Mouse (Mus musculus): ENCODE data around the gene Lce1f. TPM values are rescaled to one million over a fixed set of nuclear protein-coding genes. Genes with fewer than 3 reads are reported as not detected.
"Not testable (repeated sequence)": the region's sequence is repeated elsewhere in the genome, so short reads cannot be mapped to it uniquely, and the experiment has no call there.

Gene Lce1f
- polyA plus RNA-seq (2016; fragmentation: Nextera tagmentation; extraction: Ambion mirVana), result not detected in 2 replicates

DNA sequence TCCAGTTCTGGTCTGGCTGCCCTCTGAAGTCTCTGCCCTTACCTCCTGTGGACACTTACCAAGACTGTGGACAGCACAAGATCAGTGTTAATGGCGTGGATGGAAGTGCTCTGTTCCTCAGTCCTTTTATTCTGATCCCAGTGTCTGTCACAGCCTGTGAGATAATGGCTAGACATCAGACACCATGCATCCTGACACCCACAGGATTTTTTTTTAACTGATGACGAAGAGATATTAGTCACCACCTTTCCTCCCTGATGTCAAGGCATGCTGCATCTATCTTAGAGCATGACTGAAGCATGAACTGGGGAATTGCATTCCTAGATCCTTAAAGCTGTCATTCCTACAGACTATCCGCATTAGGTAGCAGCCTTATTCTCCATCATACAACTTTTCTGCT is at the start of gene Lce1f:
Lce1f (minus strand) TSS at position 101 of the 400 bp plus-strand sequence.
- Histone ChIP-seq H3K4me1 (no peaks in the 10 kb centered on the region), H3K27me3 (replicated peaks; ENCODE audit: low read depth, poor library complexity, severe bottlenecking) (no peaks in the 10 kb centered on the region), H3K27ac (replicated peaks) (no peak within 1 kb of the TSS), H3K36me3 (replicated peaks) (no peaks in the 10 kb centered on the region), H3K9me3 (no peaks in the 10 kb centered on the region), H3K4me3 (no peak within 1 kb of the TSS)
- 83% methylated on average over 3 of the region's 3 CpGs for WGBS
- DNase-seq (ENCODE audit: low spot score), result no peak

GRCm38 (mm10) chr3:92764965-92765364 is 44.8 kb upstream of the Lce1f start, which contains the start of gene Lce1h:
TSS of gene Lce1h (minus strand) at chr3:92765065.
- Histone ChIP-seq H3K36me3 (replicated peaks) (no peaks in the 10 kb centered on the region), H3K4me3 (no peak within 1 kb of the TSS), H3K4me1 (no peaks in the 10 kb centered on the region), H3K27me3 (replicated peaks; ENCODE audit: low read depth, poor library complexity, severe bottlenecking) (no peaks in the 10 kb centered on the region), H3K27ac (replicated peaks) (no peak within 1 kb of the TSS), H3K9me3 (no peaks in the 10 kb centered on the region)
- 95% methylated on average over 1 of the region's 1 CpGs for WGBS
- no peak for DNase-seq (ENCODE audit: low spot score)

DNA sequence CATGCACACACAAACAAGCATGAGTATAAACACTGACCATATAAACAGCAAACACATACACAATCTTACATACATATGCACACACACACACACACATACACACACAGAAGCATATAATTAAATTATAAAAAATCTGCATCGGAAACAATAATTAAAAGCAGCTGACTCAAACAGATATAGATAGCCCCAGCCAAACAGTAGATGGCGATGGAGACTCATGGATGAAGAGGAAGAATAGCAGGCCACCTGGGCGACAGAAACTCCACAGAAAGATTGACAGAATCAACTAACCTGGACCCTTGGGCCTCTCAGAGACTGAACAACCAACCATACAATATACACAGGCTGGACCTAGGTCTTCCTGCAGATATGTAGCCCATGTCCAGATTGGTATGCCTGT is 33.0 kb upstream of the Lce1f start:
- Histone ChIP-seq H3K27ac (replicated peaks) (no peak overlapping the region), H3K27me3 (replicated peaks; ENCODE audit: low read depth, poor library complexity, severe bottlenecking) (no peaks in the 10 kb centered on the region), H3K4me1 (no peaks in the 10 kb centered on the region), H3K9me3 (no peaks in the 10 kb centered on the region), H3K36me3 (replicated peaks) (no peaks in the 10 kb centered on the region), H3K4me3 (no peak overlapping the region)
- 42% methylated on average over 3 of the region's 3 CpGs for WGBS
- no peak for DNase-seq (ENCODE audit: low spot score)

GRCm38 (mm10) chr3:92752238-92752637 is 32.1 kb upstream of the Lce1f start, which contains the start of gene Lce1g:
TSS of gene Lce1g (minus strand) at chr3:92752338.
- Histone ChIP-seq H3K4me3 (no peak within 1 kb of the TSS), H3K4me1 (no peaks in the 10 kb centered on the region), H3K9me3 (no peaks in the 10 kb centered on the region), H3K27me3 (replicated peaks; ENCODE audit: low read depth, poor library complexity, severe bottlenecking) (no peaks in the 10 kb centered on the region), H3K27ac (replicated peaks) (no peak within 1 kb of the TSS), H3K36me3 (replicated peaks) (no peaks in the 10 kb centered on the region)
- WGBS, result 87% methylated on average over 1 of the region's 1 CpGs
- no peak for DNase-seq (ENCODE audit: low spot score)

DNA sequence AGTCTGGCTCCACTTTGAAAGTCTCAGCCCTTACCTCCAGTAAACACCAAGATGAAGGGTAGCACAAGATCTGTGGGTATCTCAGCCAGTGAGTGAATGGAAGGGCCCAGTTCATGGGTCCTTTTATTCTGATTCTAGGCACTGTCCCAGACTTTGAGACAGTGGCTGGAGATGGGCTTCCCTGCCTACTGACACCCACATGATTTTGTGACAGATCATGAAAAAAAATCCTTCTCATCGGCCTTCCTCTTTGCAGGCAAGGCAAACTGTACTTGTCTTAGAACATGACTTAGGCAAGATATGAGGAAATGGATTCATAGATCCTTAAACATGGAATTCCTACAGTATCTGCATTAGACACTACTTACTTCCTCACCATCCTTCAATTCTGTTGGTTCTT is 18.8 kb upstream of the Lce1f start, which contains the start of gene Gm38119:
Gm38119 (minus strand) TSS at position 101 of the 400 bp plus-strand sequence.
- Histone ChIP-seq H3K4me3 (no peak within 1 kb of the TSS), H3K9me3 (no peaks in the 10 kb centered on the region), H3K27me3 (replicated peaks; ENCODE audit: low read depth, poor library complexity, severe bottlenecking) (no peaks in the 10 kb centered on the region), H3K36me3 (replicated peaks) (no peaks in the 10 kb centered on the region), H3K27ac (replicated peaks) (no peak within 1 kb of the TSS), H3K4me1 (no peaks in the 10 kb centered on the region)
- DNase-seq (ENCODE audit: low spot score), result no peak
- 86% methylated on average over 1 of the region's 1 CpGs for WGBS

GRCm38 (mm10) chr3:92722631-92723030 is 2.5 kb upstream of the Lce1f start:
- 88% methylated on average over 5 of the region's 5 CpGs for WGBS
- H3K27ac ChIP-seq (replicated peaks), result no peak overlapping the region
- no peaks in the 10 kb centered on the region for H3K36me3 ChIP-seq (replicated peaks)
- no peaks in the 10 kb centered on the region for H3K27me3 ChIP-seq (replicated peaks; ENCODE audit: low read depth, poor library complexity, severe bottlenecking)
- no peak for DNase-seq (ENCODE audit: low spot score)
- H3K4me3 ChIP-seq, result no peak overlapping the region
- no peaks in the 10 kb centered on the region for H3K9me3 ChIP-seq
- H3K4me1 ChIP-seq, result no peaks in the 10 kb centered on the region

GRCm38 (mm10) chr3:92715122-92715521 is 5.0 kb downstream of the Lce1f start:
- Histone ChIP-seq H3K27me3 (replicated peaks; ENCODE audit: low read depth, poor library complexity, severe bottlenecking) (no peaks in the 10 kb centered on the region), H3K27ac (replicated peaks) (no peak overlapping the region), H3K4me3 (no peak overlapping the region), H3K9me3 (no peaks in the 10 kb centered on the region), H3K36me3 (replicated peaks) (no peaks in the 10 kb centered on the region), H3K4me1 (no peaks in the 10 kb centered on the region)
- no peak for DNase-seq (ENCODE audit: low spot score)

- H3K4me1 ChIP-seq, result no peaks in the 10 kb centered on the region
- H3K27me3 ChIP-seq (replicated peaks; ENCODE audit: low read depth, poor library complexity, severe bottlenecking), result no peaks in the 10 kb centered on the region
- DNase-seq (ENCODE audit: low spot score), result no peak
- WGBS, result 91% methylated on average over 2 of the region's 2 CpGs
- no peaks in the 10 kb centered on the region for H3K36me3 ChIP-seq (replicated peaks)
- no peak within 1 kb of the TSS for H3K27ac ChIP-seq (replicated peaks)
- no peak within 1 kb of the TSS for H3K4me3 ChIP-seq
- no peaks in the 10 kb centered on the region for H3K9me3 ChIP-seq
Observed at GRCm38 (mm10) chr3:92708974-92709373, 11.2 kb downstream of the Lce1f start, which contains the start of gene Lce1e. TSS of gene Lce1e (minus strand) at chr3:92709074.

- 10% methylated on average over 1 of the region's 1 CpGs for WGBS
- Histone ChIP-seq H3K9me3 (no peaks in the 10 kb centered on the region), H3K36me3 (replicated peaks) (no peaks in the 10 kb centered on the region), H3K4me3 (no peak overlapping the region), H3K4me1 (no peaks in the 10 kb centered on the region), H3K27ac (replicated peaks) (no peak overlapping the region), H3K27me3 (replicated peaks; ENCODE audit: low read depth, poor library complexity, severe bottlenecking) (no peaks in the 10 kb centered on the region)
- no peak for DNase-seq (ENCODE audit: low spot score)
Observed at GRCm38 (mm10) chr3:92694613-92695012, 25.5 kb downstream of the Lce1f start.

DNA sequence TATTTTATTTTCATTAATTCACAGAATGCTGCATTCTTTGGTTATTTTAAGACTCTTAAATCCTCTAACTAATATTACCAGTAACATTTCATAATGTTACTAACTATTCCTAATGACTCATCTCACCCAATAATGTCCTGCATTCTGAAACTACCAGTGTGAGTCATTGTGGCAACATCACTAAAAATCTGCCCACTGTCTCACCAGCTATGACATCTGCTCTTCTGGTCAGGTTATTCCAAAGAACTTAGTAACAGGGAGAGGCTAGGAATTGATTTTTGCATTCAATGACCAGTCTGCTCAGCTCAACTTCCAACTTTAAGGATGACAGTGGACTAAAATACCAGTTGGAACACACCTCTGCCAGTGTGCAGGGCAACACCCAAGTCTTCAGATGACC is 28.5 kb downstream of the Lce1f start:
- Histone ChIP-seq H3K27ac (replicated peaks) (no peak overlapping the region), H3K4me1 (no peaks in the 10 kb centered on the region), H3K27me3 (replicated peaks; ENCODE audit: low read depth, poor library complexity, severe bottlenecking) (no peaks in the 10 kb centered on the region), H3K9me3 (no peaks in the 10 kb centered on the region), H3K4me3 (no peak overlapping the region), H3K36me3 (replicated peaks) (no peaks in the 10 kb centered on the region)
- DNase-seq (ENCODE audit: low spot score), result no peak

DNA sequence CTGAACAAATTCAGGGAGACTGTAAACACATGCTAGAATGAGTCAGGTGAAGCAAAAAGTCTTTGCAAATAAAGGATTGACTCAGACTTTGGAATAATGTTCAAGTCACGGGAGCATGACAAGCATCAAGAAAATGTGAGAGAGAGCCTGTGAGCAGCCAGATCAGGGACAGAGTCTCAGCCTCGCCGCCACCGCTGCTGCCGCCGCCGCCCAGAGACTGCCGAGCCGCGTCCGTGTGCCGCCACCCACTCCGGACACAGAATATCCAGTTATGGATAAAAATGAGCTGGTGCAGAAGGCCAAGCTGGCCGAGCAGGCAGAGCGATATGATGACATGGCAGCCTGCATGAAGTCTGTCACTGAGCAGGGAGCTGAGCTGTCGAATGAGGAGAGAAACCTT is 31.0 kb downstream of the Lce1f start:
- 79% methylated on average over 16 of the region's 16 CpGs for WGBS
- not testable (repeated sequence) for H3K27ac ChIP-seq (replicated peaks); H3K27me3 ChIP-seq (replicated peaks; ENCODE audit: low read depth, poor library complexity, severe bottlenecking); H3K9me3 ChIP-seq; H3K4me3 ChIP-seq; DNase-seq (ENCODE audit: low spot score); H3K4me1 ChIP-seq; H3K36me3 ChIP-seq (replicated peaks)

DNA sequence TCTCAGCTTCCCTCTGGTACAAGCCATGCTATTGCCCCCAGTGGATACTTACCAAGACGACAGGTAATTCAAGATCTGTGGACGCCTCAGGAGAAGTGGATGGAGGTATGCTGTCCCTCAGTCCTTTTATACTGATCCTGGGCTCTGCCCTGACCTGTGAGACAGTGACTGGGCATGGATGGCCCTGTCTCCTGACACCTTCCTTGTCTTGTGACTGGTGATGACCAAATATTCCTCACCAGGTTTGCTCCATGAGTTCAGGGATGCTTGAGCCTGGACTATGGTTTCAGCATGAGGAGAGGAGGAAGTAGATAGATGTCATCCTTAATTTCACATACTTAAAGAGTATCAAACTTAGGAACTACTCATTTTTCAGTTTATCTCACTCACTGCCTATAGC is 33.0 kb downstream of the Lce1f start, which contains the start of gene Lce1d:
Lce1d (minus strand) TSS at position 101 of the 400 bp plus-strand sequence.
- no peaks in the 10 kb centered on the region for H3K36me3 ChIP-seq (replicated peaks)
- no peaks in the 10 kb centered on the region for H3K9me3 ChIP-seq
- H3K27ac ChIP-seq (replicated peaks), result no peak within 1 kb of the TSS
- no peaks in the 10 kb centered on the region for H3K27me3 ChIP-seq (replicated peaks; ENCODE audit: low read depth, poor library complexity, severe bottlenecking)
- no peak within 1 kb of the TSS for H3K4me3 ChIP-seq
- no peaks in the 10 kb centered on the region for H3K4me1 ChIP-seq
- 61% methylated on average over 2 of the region's 2 CpGs for WGBS
- no peak for DNase-seq (ENCODE audit: low spot score)

GRCm38 (mm10) chr3:92678947-92679346 is 41.2 kb downstream of the Lce1f start, which contains the start of gene Lce1c:
TSS of gene Lce1c (plus strand) at chr3:92679247.
- Histone ChIP-seq H3K27me3 (replicated peaks; ENCODE audit: low read depth, poor library complexity, severe bottlenecking) (no peaks in the 10 kb centered on the region), H3K36me3 (replicated peaks) (no peaks in the 10 kb centered on the region), H3K4me3 (no peak within 1 kb of the TSS), H3K9me3 (no peaks in the 10 kb centered on the region), H3K4me1 (no peaks in the 10 kb centered on the region), H3K27ac (replicated peaks) (no peak within 1 kb of the TSS)
- 85% methylated on average over 4 of the region's 4 CpGs for WGBS
- DNase-seq (ENCODE audit: low spot score), result no peak

- H3K27ac ChIP-seq (replicated peaks), result no peak within 1 kb of the TSS
- no peaks in the 10 kb centered on the region for H3K9me3 ChIP-seq
- H3K4me3 ChIP-seq, result no peak within 1 kb of the TSS
- H3K4me1 ChIP-seq, result no peaks in the 10 kb centered on the region
- DNase-seq (ENCODE audit: low spot score), result no peak
- H3K36me3 ChIP-seq (replicated peaks), result no peaks in the 10 kb centered on the region
- no peaks in the 10 kb centered on the region for H3K27me3 ChIP-seq (replicated peaks; ENCODE audit: low read depth, poor library complexity, severe bottlenecking)
Observed at GRCm38 (mm10) chr3:92670215-92670614, 49.9 kb downstream of the Lce1f start, which contains the start of gene Lce1a2. TSS of gene Lce1a2 (minus strand) at chr3:92670315.

All from embryonic facial prominence, embryonic 10.5 days (tissue).